Mouse (Mus musculus): Measurements from ENCODE around the gene Efr3b.

Gene Efr3b

GRCm38 (mm10) chr12:4037511-4037910 lies 1.2 kb downstream of the Efr3b start:
- no peak for DNase-seq (ENCODE audit: low read depth)

- DNase-seq (ENCODE audit: low read depth), result no peak
Observed at GRCm38 (mm10) chr12:4036157-4036556, 2.6 kb downstream of the Efr3b start.

- DNase-seq (ENCODE audit: low read depth), result no peak
Observed at GRCm38 (mm10) chr12:4029064-4029463, 9.7 kb downstream of the Efr3b start.

GRCm38 (mm10) chr12:4028516-4028915 lies 10.2 kb downstream of the Efr3b start:
- DNase-seq (ENCODE audit: low read depth), result no peak

- DNase-seq (ENCODE audit: low read depth), result no peak
Observed at GRCm38 (mm10) chr12:4024356-4024755, 14.4 kb downstream of the Efr3b start.

GRCm38 (mm10) chr12:4023501-4023900 lies 15.2 kb downstream of the Efr3b start:
- DNase-seq (ENCODE audit: low read depth), result no peak

- DNase-seq (ENCODE audit: low read depth), result no peak
Observed at GRCm38 (mm10) chr12:4022845-4023244, 15.9 kb downstream of the Efr3b start.

- no peak for DNase-seq (ENCODE audit: low read depth)
Observed at GRCm38 (mm10) chr12:4020505-4020904, 18.2 kb downstream of the Efr3b start.

GRCm38 (mm10) chr12:4016321-4016720 lies 22.4 kb downstream of the Efr3b start:
- no peak for DNase-seq (ENCODE audit: low read depth)

- DNase-seq (ENCODE audit: low read depth), result no peak
Observed at GRCm38 (mm10) chr12:4015741-4016140, 23.0 kb downstream of the Efr3b start.

- DNase-seq (ENCODE audit: low read depth), result no peak
Observed at GRCm38 (mm10) chr12:4015255-4015654, 23.5 kb downstream of the Efr3b start.

GRCm38 (mm10) chr12:4011715-4012114 lies 27.0 kb downstream of the Efr3b start:
- no peak for DNase-seq (ENCODE audit: low read depth)

GRCm38 (mm10) chr12:4011301-4011700 lies 27.4 kb downstream of the Efr3b start:
- DNase-seq (ENCODE audit: low read depth), result no peak

- no peak for DNase-seq (ENCODE audit: low read depth)
Observed at GRCm38 (mm10) chr12:4008731-4009130, 30.0 kb downstream of the Efr3b start.

GRCm38 (mm10) chr12:4007766-4008165 lies 30.9 kb downstream of the Efr3b start:
- no peak for DNase-seq (ENCODE audit: low read depth)

GRCm38 (mm10) chr12:4007181-4007580 lies 31.5 kb downstream of the Efr3b start:
- DNase-seq (ENCODE audit: low read depth), result no peak

- DNase-seq (ENCODE audit: low read depth), result no peak
Observed at GRCm38 (mm10) chr12:4006079-4006478, 32.6 kb downstream of the Efr3b start.

- no peak for DNase-seq (ENCODE audit: low read depth)
Observed at GRCm38 (mm10) chr12:4004648-4005047, 34.1 kb downstream of the Efr3b start.

GRCm38 (mm10) chr12:4000406-4000805 lies 38.3 kb downstream of the Efr3b start:
- no peak for DNase-seq (ENCODE audit: low read depth)

- DNase-seq (ENCODE audit: low read depth), result no peak
Observed at GRCm38 (mm10) chr12:3996749-3997148, 42.0 kb downstream of the Efr3b start.

- DNase-seq (ENCODE audit: low read depth), result no peak
Observed at GRCm38 (mm10) chr12:3991047-3991446, 47.7 kb downstream of the Efr3b start.

- no peak for DNase-seq (ENCODE audit: low read depth)
Observed at GRCm38 (mm10) chr12:3989943-3990342, 48.8 kb downstream of the Efr3b start.

GRCm38 (mm10) chr12:3984446-3984845 lies 54.3 kb downstream of the Efr3b start:
- DNase-seq (ENCODE audit: low read depth), result no peak

GRCm38 (mm10) chr12:3983736-3984135 lies 55.0 kb downstream of the Efr3b start:
- DNase-seq (ENCODE audit: low read depth), result peak; percentile 90

GRCm38 (mm10) chr12:3982257-3982656 lies 56.5 kb downstream of the Efr3b start:
- DNase-seq (ENCODE audit: low read depth), result peak; percentile 41

Data from induced T-regulatory cell, adult 2 months (primary cell).